48 mouse cellular contexts compared by ENCODE assay signal in genomic region chr6:146831320-146831719, GRCm38 (mm10). TPM values are rescaled to one million over a fixed set of nuclear protein-coding genes. Genes with fewer than 3 reads are reported as not detected.
"Had no signal": no experiment of that assay in that cellular context is flagged by ENCODE, and none has a peak within 500 bp of the region (broad histone marks: within the 10 kb centered on the region; RNA-seq: fewer than 3 reads in every experiment).

No protein-coding gene starts in this region.

- H3K36me3 ChIP-seq: heart, embryonic 10.5 days; heart, embryonic 15.5 days; hindbrain, embryonic 10.5 days; hindbrain, embryonic 12.5 days; hindbrain, embryonic 13.5 days; intestine, embryonic 15.5 days; kidney, embryonic 15.5 days had no signal

- H3K4me3 ChIP-seq: heart, embryonic 10.5 days; heart, embryonic 12.5 days; heart, embryonic 13.5 days; heart, embryonic 15.5 days; hindbrain, embryonic 10.5 days; hindbrain, embryonic 12.5 days; hindbrain, embryonic 13.5 days; hindbrain, embryonic 15.5 days; intestine, embryonic 15.5 days; kidney, embryonic 15.5 days; layer of hippocampus, adult 2 months; left cerebral cortex, adult 2 months had no signal

- H3K9me3 ChIP-seq: heart, embryonic 10.5 days; heart, embryonic 12.5 days; heart, embryonic 13.5 days; heart, embryonic 15.5 days; hindbrain, embryonic 10.5 days; hindbrain, embryonic 12.5 days; hindbrain, embryonic 13.5 days; hindbrain, embryonic 15.5 days; intestine, embryonic 15.5 days; kidney, embryonic 15.5 days had no signal

- H3K27me3 ChIP-seq: heart, embryonic 12.5 days; heart, embryonic 13.5 days; heart, embryonic 15.5 days; hindbrain, embryonic 12.5 days; hindbrain, embryonic 13.5 days; hindbrain, embryonic 15.5 days; intestine, embryonic 15.5 days; kidney, embryonic 15.5 days had no signal

- H3K27ac ChIP-seq: heart, embryonic 10.5 days; heart, embryonic 13.5 days; heart, embryonic 15.5 days; hindbrain, embryonic 10.5 days; hindbrain, embryonic 12.5 days; hindbrain, embryonic 13.5 days; hindbrain, embryonic 14.5 days; hindbrain, embryonic 15.5 days; hindbrain, postnatal 0 days; intestine, embryonic 15.5 days; kidney, embryonic 15.5 days; kidney, postnatal 0 days; layer of hippocampus, adult 2 months; left cerebral cortex, adult 2 months had no signal

- DNase-seq: heart, postnatal 10 days; heart, postnatal 14 days; heart, postnatal 36 days; heart, postnatal 4 days; kidney, adult 11 months; kidney, adult 18-20 months; kidney, adult 2 months; kidney, adult 8-10 months; kidney, adult 9 months; kidney, postnatal 10 days; kidney, postnatal 14 days; kidney, postnatal 25 days; kidney, postnatal 36 days; kidney, postnatal 4 days; layer of hippocampus, adult 9-11 months; layer of hippocampus, postnatal 36 days had no signal

- H3K9ac ChIP-seq: heart, embryonic 12.5 days; heart, embryonic 13.5 days; heart, embryonic 15.5 days; hindbrain, embryonic 12.5 days; hindbrain, embryonic 13.5 days; hindbrain, embryonic 14.5 days; hindbrain, embryonic 15.5 days; intestine, embryonic 15.5 days; kidney, embryonic 15.5 days had no signal

- H3K4me1 ChIP-seq: hindbrain, embryonic 15.5 days; kidney, embryonic 15.5 days had no signal

RNA-seq across cellular contexts. Expression of gene Smco2, which starts 18.6 kb away (rescaled TPM):
- total RNA-seq: hematopoietic stem cell, adult 5-6 weeks; hindbrain, postnatal 0 days; layer of hippocampus, adult 18-20 months; layer of hippocampus, adult 2 months; layer of hippocampus, adult 8-10 months; layer of hippocampus, postnatal 10 days; layer of hippocampus, postnatal 14 days; layer of hippocampus, postnatal 25 days; layer of hippocampus, postnatal 36 days; left cerebral cortex, adult 18-20 months; left cerebral cortex, adult 2 months had no signal
- polyA plus RNA-seq: heart, embryonic 10.5 days; heart, embryonic 11.5 days; heart, embryonic 12.5 days; heart, embryonic 13.5 days; hindbrain, embryonic 10.5 days; hindbrain, embryonic 11.5 days; hindbrain, embryonic 12.5 days; hindbrain, embryonic 13.5 days; hindbrain, embryonic 14.5 days; hindbrain, embryonic 15.5 days; hindbrain, embryonic 16.5 days; hindbrain, postnatal 0 days; inflammation-experienced regulatory T-cells, adult 6 months; intestine, embryonic 14.5 days; intestine, embryonic 15.5 days; intestine, embryonic 16.5 days; intestine, postnatal 0 days; kidney, adult 2 months; kidney, embryonic 14.5 days; kidney, embryonic 15.5 days; kidney, embryonic 16.5 days; kidney, postnatal 0 days; large intestine, adult 2 months had no signal

RNA-seq across cellular contexts. Expression of gene Arntl2, which starts 35.5 kb away (rescaled TPM):
- total RNA-seq: hematopoietic stem cell, adult 5-6 weeks had no signal
